In the genomic region with DNA sequence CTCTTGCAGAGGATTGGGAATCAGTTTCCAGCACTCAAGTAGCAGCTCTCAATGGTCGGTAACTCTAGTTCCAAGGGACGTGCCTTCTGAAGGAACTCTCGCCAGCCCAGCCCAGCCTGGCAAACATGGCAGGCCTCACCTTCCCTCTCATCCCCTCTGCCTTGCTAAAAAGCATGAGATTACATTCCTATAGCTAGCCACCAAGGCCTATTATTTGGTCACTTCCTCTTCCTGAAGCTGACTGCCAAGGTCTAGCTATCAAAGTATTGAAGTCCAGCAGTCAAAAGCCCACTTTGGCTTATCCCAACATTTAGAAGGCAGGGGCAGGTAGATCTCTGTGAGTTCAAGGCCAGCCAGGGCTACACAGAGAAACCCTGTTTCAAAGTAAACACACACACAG, we compare ENCODE assay signal across 14 mouse cellular contexts. TPM values are rescaled to one million over a fixed set of nuclear protein-coding genes. Genes with fewer than 3 reads are reported as not detected.
DNase-seq lines count a peak whose midpoint lies in the region; ATAC-seq and TF ChIP-seq lines count a peak whose summit lies in the region.
"Had no signal": no experiment of that assay in that cellular context is flagged by ENCODE, and none has a peak within 500 bp of the region (broad histone marks: within the 10 kb centered on the region; RNA-seq: fewer than 3 reads in every experiment).

No protein-coding gene starts in this region.

- H3K4me2 ChIP-seq in kidney, embryonic 15.5 days, result no peak overlapping the region
- H3K4me2 ChIP-seq in intestine, postnatal 0 days (replicated peaks; ENCODE audit: low read depth), result no peak overlapping the region
- H3K4me2 ChIP-seq in forebrain, postnatal 0 days (ENCODE audit: low read depth), result no peak overlapping the region
- H3K4me2 ChIP-seq: forebrain, embryonic 15.5 days; limb, embryonic 15.5 days had no signal

- H3K9me3 ChIP-seq in kidney, embryonic 15.5 days (replicated peaks), result peaks cover 6% of the 10 kb centered on the region; the same call in 1 of the 2 replicates
- H3K9me3 ChIP-seq in E14TG2a.4 (ENCODE audit: low read length), result no peaks in the 10 kb centered on the region
- no peaks in the 10 kb centered on the region for H3K9me3 ChIP-seq in intestine, postnatal 0 days (ENCODE audit: control insufficient read depth)
- no peaks in the 10 kb centered on the region for H3K9me3 ChIP-seq in forebrain, postnatal 0 days (ENCODE audit: low read length)
- H3K9me3 ChIP-seq in hindbrain, embryonic 10.5 days, result peaks cover 4% of the 10 kb centered on the region; the same call in 1 of the 2 replicates
- H3K9me3 ChIP-seq: forebrain, embryonic 15.5 days; limb, embryonic 15.5 days had no signal

- no peaks in the 10 kb centered on the region for H3K36me3 ChIP-seq in kidney, embryonic 15.5 days
- H3K36me3 ChIP-seq in E14TG2a.4 (ENCODE audit: insufficient read depth, low read length), result no peaks in the 10 kb centered on the region
- no peaks in the 10 kb centered on the region; the same call in 1 of the 2 replicates for H3K36me3 ChIP-seq in intestine, postnatal 0 days (ENCODE audit: control insufficient read depth, insufficient read depth)
- H3K36me3 ChIP-seq in forebrain, postnatal 0 days (ENCODE audit: insufficient read depth), result no peaks in the 10 kb centered on the region
- H3K36me3 ChIP-seq in hindbrain, embryonic 10.5 days, result no peaks in the 10 kb centered on the region
- H3K36me3 ChIP-seq: forebrain, embryonic 15.5 days; limb, embryonic 15.5 days had no signal

- H3K4me1 ChIP-seq in kidney, embryonic 15.5 days, result peaks cover 17% of the 10 kb centered on the region
- H3K4me1 ChIP-seq in E14TG2a.4 (replicated peaks; ENCODE audit: low read depth, low read length), result peaks cover 58% of the 10 kb centered on the region
- H3K4me1 ChIP-seq in intestine, postnatal 0 days (replicated peaks; ENCODE audit: control insufficient read depth, insufficient read depth, low read length), result no peaks in the 10 kb centered on the region
- no peaks in the 10 kb centered on the region for H3K4me1 ChIP-seq in forebrain, postnatal 0 days (ENCODE audit: insufficient read depth)
- peaks cover 15% of the 10 kb centered on the region for H3K4me1 ChIP-seq in hindbrain, embryonic 10.5 days (replicated peaks)
- H3K4me1 ChIP-seq: forebrain, embryonic 15.5 days had no signal

- 80% methylated on average over 3 of the region's 3 CpGs for WGBS in kidney, embryonic 15.5 days
- 63% methylated on average over 3 of the region's 3 CpGs for WGBS in intestine, postnatal 0 days
- WGBS in forebrain, postnatal 0 days, result 85% methylated on average over 3 of the region's 3 CpGs
- 90% methylated on average over 3 of the region's 3 CpGs for WGBS in hindbrain, embryonic 10.5 days

- no peak for ATAC-seq in kidney, embryonic 15.5 days (replicated peaks; ENCODE audit: low FRiP score)
- ATAC-seq in intestine, postnatal 0 days, result no peak
- no peak for ATAC-seq in forebrain, postnatal 0 days
- ATAC-seq: forebrain, embryonic 15.5 days had no signal

- peak overlapping the region; percentile 51; the same call in 1 of the 2 replicates for H3K27ac ChIP-seq in kidney, embryonic 15.5 days
- H3K27ac ChIP-seq in intestine, postnatal 0 days (ENCODE audit: low read depth, low read length), result 0 out of 2 replicates have a peak overlapping the region, but pooled peaks have one; percentile 28
- no peak overlapping the region for H3K27ac ChIP-seq in layer of hippocampus, adult 2 months
- H3K27ac ChIP-seq in forebrain, postnatal 0 days (ENCODE audit: low read depth, low read length), result no peak overlapping the region
- H3K27ac ChIP-seq in hindbrain, embryonic 10.5 days, result no peak overlapping the region
- H3K27ac ChIP-seq: forebrain, embryonic 15.5 days; limb, embryonic 15.5 days had no signal

- DNase-seq in kidney, postnatal 25 days, result no peak
- peak; percentile 37 for DNase-seq in naive thymus-derived CD4-positive, alpha-beta T cell, adult 2 months (ENCODE audit: low read depth)
- DNase-seq in layer of hippocampus, adult 2 months (ENCODE audit: low spot score in 2 of 2), result no peak
- no peak for DNase-seq in forebrain, postnatal 0 days
- DNase-seq in hindbrain, embryonic 10.5 days (ENCODE audit: low spot score), result no peak
- DNase-seq: cerebellum, adult 8-10 months; gastrocnemius, postnatal 10 days; heart, postnatal 4 days; retina, postnatal 1 day had no signal

- no peak overlapping the region for H3K4me3 ChIP-seq in kidney, embryonic 15.5 days (replicated peaks)
- peak overlapping the region; percentile 32; the same call in 1 of the 2 replicates for H3K4me3 ChIP-seq in E14TG2a.4 (replicated peaks; ENCODE audit: low read length)
- H3K4me3 ChIP-seq in intestine, postnatal 0 days (ENCODE audit: low read depth, low read length), result no peak overlapping the region
- H3K4me3 ChIP-seq in layer of hippocampus, adult 2 months, result no peak overlapping the region
- no peak overlapping the region for H3K4me3 ChIP-seq in forebrain, postnatal 0 days (ENCODE audit: low read depth, low read length)
- no peak overlapping the region for H3K4me3 ChIP-seq in hindbrain, embryonic 10.5 days
- H3K4me3 ChIP-seq: forebrain, embryonic 15.5 days; limb, embryonic 15.5 days had no signal

- TF ChIP-seq CTCF in E14TG2a.4 (conservative IDR thresholded peaks at IDR 0.05; ENCODE audit: low read length), result no peak
- TF ChIP-seq CTCF in intestine, postnatal 0 days (IDR thresholded peaks at IDR 0.05; ENCODE audit: low read depth), result no peak
- no peak for TF ChIP-seq CTCF in layer of hippocampus, adult 2 months (conservative IDR thresholded peaks at IDR 0.05)
- no peak for TF ChIP-seq CTCF in forebrain, postnatal 0 days (IDR thresholded peaks at IDR 0.05; ENCODE audit: low read depth)

- H3K9ac ChIP-seq in kidney, embryonic 15.5 days, result no peak overlapping the region
- H3K9ac ChIP-seq in intestine, postnatal 0 days (ENCODE audit: low read depth, low read length), result no peak overlapping the region
- H3K9ac ChIP-seq in forebrain, postnatal 0 days, result no peak overlapping the region
- H3K9ac ChIP-seq: forebrain, embryonic 15.5 days; limb, embryonic 15.5 days had no signal

- H3K27me3 ChIP-seq in kidney, embryonic 15.5 days, result no peaks in the 10 kb centered on the region
- peaks cover 3% of the 10 kb centered on the region; the same call in 1 of the 2 replicates for H3K27me3 ChIP-seq in E14TG2a.4 (ENCODE audit: insufficient read depth, low read length)
- H3K27me3 ChIP-seq in intestine, postnatal 0 days (replicated peaks; ENCODE audit: control insufficient read depth, insufficient read depth, low read length), result no peaks in the 10 kb centered on the region
- H3K27me3 ChIP-seq in forebrain, postnatal 0 days (ENCODE audit: insufficient read depth, low read length), result no peaks in the 10 kb centered on the region
- H3K27me3 ChIP-seq in hindbrain, embryonic 10.5 days (ENCODE audit: insufficient read depth, poor library complexity, severe bottlenecking), result no peaks in the 10 kb centered on the region
- H3K27me3 ChIP-seq: forebrain, embryonic 15.5 days; limb, embryonic 15.5 days had no signal

RNA-seq across cellular contexts. Expression of a gene that starts 24.2 kb away (rescaled TPM):
- 67.1 and 68.3 TPM in 2 replicates for polyA plus RNA-seq in kidney, embryonic 15.5 days (2015; fragmentation: Nextera tagmentation; extraction: Ambion mirVana)
- polyA plus RNA-seq in intestine, postnatal 0 days (2015; fragmentation: Nextera tagmentation; extraction: Ambion mirVana), result 43.5 and 57.7 TPM in 2 replicates
- 100 to 1,000 TPM; 173 to 186 TPM for total RNA-seq in layer of hippocampus, adult 2 months (2021)
- total RNA-seq in forebrain, postnatal 0 days (2014; rRNA removed), result 51.4 and 63.5 TPM in 2 replicates
- polyA plus RNA-seq in forebrain, postnatal 0 days (2015; fragmentation: Nextera tagmentation; extraction: Ambion mirVana), result 37.7 and 45.7 TPM in 2 replicates
- 60.0 and 65.2 TPM in 2 replicates for polyA plus RNA-seq in hindbrain, embryonic 10.5 days (2016; fragmentation: Nextera tagmentation; extraction: Ambion mirVana)

Comparison
In these comparisons a context has a peak if more than half of its experiments do, and no peak if none do; other contexts are left out.
1. H3K27ac ChIP-seq: peak in kidney, embryonic 15.5 days (single experiment) and intestine, postnatal 0 days (single experiment); none in layer of hippocampus, adult 2 months (single experiment), forebrain, postnatal 0 days (single experiment) and hindbrain, embryonic 10.5 days (single experiment).